Mouse (Mus musculus): ENCODE measurements around the gene Pkdcc. TPM values are rescaled to one million over a fixed set of nuclear protein-coding genes. Genes with fewer than 3 reads are reported as not detected.
A peak's percentile ranks its signal among the peaks of the same experiment; 100 is the strongest.

Gene Pkdcc
- 10 to 100 TPM; 12.4 to 15.5 TPM for total RNA-seq (2021)
- long read RNA-seq, experiment 1, partial matches to known transcripts, result 1 of 5 reads
- long read RNA-seq, experiment 1, other reads (novel, unspliced or antisense), result 0 of 5 reads
- long read RNA-seq, experiment 2, partial matches to known transcripts, result 0 of 3 reads
- long read RNA-seq, experiment 2, other reads (novel, unspliced or antisense), result 0 of 3 reads

- peak; percentile 59 to 78 for DNase-seq (ENCODE audit: low spot score in 2 of 2)
These were observed at the start of gene Pkdcc for GRCm38 (mm10) chr17:83214674-83215528. Pkdcc (plus strand) TSS chr17:83215292.

- no peak for DNase-seq (ENCODE audit: low spot score in 2 of 2)
These were observed 48.9 kb upstream of the Pkdcc start for GRCm38 (mm10) chr17:83166195-83166594.

- no peak for DNase-seq (ENCODE audit: low spot score in 2 of 2)
These were observed 38.9 kb upstream of the Pkdcc start for GRCm38 (mm10) chr17:83176146-83176545.

GRCm38 (mm10) chr17:83178483-83179150 lies 36.5 kb upstream of the Pkdcc start:
- DNase-seq (ENCODE audit: low spot score in 2 of 2), result no peak

- DNase-seq (ENCODE audit: low spot score in 2 of 2), result no peak
These were observed 36.0 kb upstream of the Pkdcc start for GRCm38 (mm10) chr17:83179151-83179531.

- no peak for DNase-seq (ENCODE audit: low spot score in 2 of 2)
These were observed 35.5 kb upstream of the Pkdcc start for GRCm38 (mm10) chr17:83179569-83179968.

- no peak for DNase-seq (ENCODE audit: low spot score in 2 of 2)
These were observed 34.0 kb upstream of the Pkdcc start for GRCm38 (mm10) chr17:83181086-83181485.

- DNase-seq (ENCODE audit: low spot score in 2 of 2), result no peak
These were observed 33.5 kb upstream of the Pkdcc start for GRCm38 (mm10) chr17:83181592-83181991.

- DNase-seq (ENCODE audit: low spot score in 2 of 2), result no peak
These were observed 32.9 kb upstream of the Pkdcc start for GRCm38 (mm10) chr17:83182061-83182664.

- no peak for DNase-seq (ENCODE audit: low spot score in 2 of 2)
These were observed 32.3 kb upstream of the Pkdcc start for GRCm38 (mm10) chr17:83182780-83183179.

- DNase-seq (ENCODE audit: low spot score in 2 of 2), result no peak
These were observed 27.1 kb upstream of the Pkdcc start for GRCm38 (mm10) chr17:83187751-83188565.

- no peak for DNase-seq (ENCODE audit: low spot score in 2 of 2)
These were observed 24.3 kb upstream of the Pkdcc start for GRCm38 (mm10) chr17:83190810-83191209.

GRCm38 (mm10) chr17:83194491-83194890 lies 20.6 kb upstream of the Pkdcc start:
- no peak for DNase-seq (ENCODE audit: low spot score in 2 of 2)

GRCm38 (mm10) chr17:83197361-83197923 lies 17.6 kb upstream of the Pkdcc start:
- DNase-seq (ENCODE audit: low spot score in 2 of 2), result no peak

- no peak for DNase-seq (ENCODE audit: low spot score in 2 of 2)
These were observed 14.6 kb upstream of the Pkdcc start for GRCm38 (mm10) chr17:83200469-83200868.

- no peak for DNase-seq (ENCODE audit: low spot score in 2 of 2)
These were observed 13.8 kb upstream of the Pkdcc start for GRCm38 (mm10) chr17:83201257-83201656.

- no peak for DNase-seq (ENCODE audit: low spot score in 2 of 2)
These were observed 11.3 kb upstream of the Pkdcc start for GRCm38 (mm10) chr17:83203692-83204383.

- no peak for DNase-seq (ENCODE audit: low spot score in 2 of 2)
These were observed 7.8 kb upstream of the Pkdcc start for GRCm38 (mm10) chr17:83207296-83207695.

- DNase-seq (ENCODE audit: low spot score in 2 of 2), result no peak
These were observed 6.6 kb upstream of the Pkdcc start for GRCm38 (mm10) chr17:83208455-83208854.

GRCm38 (mm10) chr17:83210531-83210930 lies 4.6 kb upstream of the Pkdcc start:
- DNase-seq (ENCODE audit: low spot score in 2 of 2), result no peak

All from left cerebral cortex, adult 18-20 months (tissue).